Mouse (Mus musculus) intestine, embryonic 16.5 days (tissue): ENCODE measurements around the gene Jmy. TPM values are rescaled to one million over a fixed set of nuclear protein-coding genes. Genes with fewer than 3 reads are reported as not detected.
A peak's percentile ranks its signal among the peaks of the same experiment; 100 is the strongest.
"Not testable (repeated sequence)": the region's sequence is repeated elsewhere in the genome, so short reads cannot be mapped to it uniquely, and the experiment has no call there.

Source experiments
- ATAC-seq: fragments of 200-750 bp; cut with Nextera tagmentation; 2 replicates; pipeline ENCODE4 v1.8.0; 2017; ENCODE audit warnings: moderate TSS enrichment, moderate library complexity
- H3K27ac ChIP-seq: fragments of 300-500 bp; sonication (generic); 2 replicates; pipeline ENCODE4 v1.5.1; 2014; ENCODE audit warnings: mild to moderate bottlenecking, low read length
- H3K27me3 ChIP-seq: fragments of 300-500 bp; sonication (generic); replicated peaks from 2 replicates; pipeline ENCODE4 v1.6.1; 2014; ENCODE audit warnings: low read length, control low read depth, mixed read lengths; ENCODE audit not compliant: control insufficient read depth, insufficient read depth
- H3K36me3 ChIP-seq: fragments of 300-500 bp; sonication (generic); 2 replicates; pipeline ENCODE4 v1.6.1; 2014; ENCODE audit warnings: low read length, control low read depth; ENCODE audit not compliant: control insufficient read depth, insufficient read depth
- H3K4me1 ChIP-seq: fragments of 300-500 bp; sonication (generic); 2 replicates; pipeline ENCODE4 v1.6.1; 2014; ENCODE audit warnings: low read length, control low read depth, mixed read lengths; ENCODE audit not compliant: control insufficient read depth, insufficient read depth
- H3K4me2 ChIP-seq: fragments of 300-500 bp; sonication (generic); 2 replicates; pipeline ENCODE4 v1.6.1; 2014; ENCODE audit warnings: low read depth, low read length, control low read depth
- H3K4me3 ChIP-seq: fragments of 300-500 bp; sonication (generic); 2 replicates; pipeline ENCODE4 v1.5.1; 2014; ENCODE audit warnings: mild to moderate bottlenecking, low read length
- H3K9ac ChIP-seq: fragments of 300-500 bp; sonication (generic); 2 replicates; pipeline ENCODE4 v1.6.1; 2014; ENCODE audit warnings: low read depth, low read length
- H3K9me3 ChIP-seq: fragments of 300-500 bp; sonication (generic); 2 replicates; pipeline ENCODE4 v1.6.1; 2016; ENCODE audit warnings: low read length, control low read depth; ENCODE audit not compliant: control insufficient read depth
- WGBS: fragments of 180-500 bp; shearing (Covaris S2); extraction: QIAGEN DNeasy Blood & Tissue Kit; methylation state at CpG from one replicate; pipeline ENCODE4 v1.1.7; 2014; 5-methylcytosine and 5-hydroxymethylcytosine counted together
- polyA plus RNA-seq: library from polyadenylated mRNA; unstranded; fragments of >200 nt; fragmentation: Nextera tagmentation; extraction: Ambion mirVana; gene quantifications from 2 replicates; pipeline ENCODE4 v1.2.1, GENCODE M21; 2015

Jmy gene
- polyA plus RNA-seq, 1 experiment from 2014 or later = 1.9 TPM

DNA sequence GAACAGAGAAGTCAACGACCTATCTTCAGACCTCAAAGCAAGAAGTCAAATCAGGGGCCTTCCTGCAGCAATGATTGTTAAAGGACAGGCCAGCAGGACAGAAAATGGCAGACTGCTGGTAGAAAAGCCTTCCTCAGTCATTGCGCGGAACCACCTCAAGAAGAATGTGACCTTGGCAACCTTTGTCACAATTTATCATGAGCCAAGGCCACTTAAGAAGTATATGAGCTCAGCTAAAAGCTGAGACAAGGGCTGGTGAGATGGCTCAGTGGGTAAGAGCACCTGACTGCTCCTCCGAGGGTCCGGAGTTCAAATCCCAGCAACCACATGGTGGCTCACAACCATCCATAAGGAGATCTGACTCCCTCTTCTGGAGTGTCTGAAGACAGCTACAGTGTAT lies 7.3 kb upstream of the Jmy start:
- H3K27me3 ChIP-seq, H3K4me3 ChIP-seq, H3K9ac ChIP-seq, H3K27ac ChIP-seq, ATAC-seq, H3K36me3 ChIP-seq, H3K4me1 ChIP-seq, H3K4me2 ChIP-seq, H3K9me3 ChIP-seq: not testable (repeated sequence)
- WGBS = 80% methylated on average over 5 of the region's 5 CpGs

DNA sequence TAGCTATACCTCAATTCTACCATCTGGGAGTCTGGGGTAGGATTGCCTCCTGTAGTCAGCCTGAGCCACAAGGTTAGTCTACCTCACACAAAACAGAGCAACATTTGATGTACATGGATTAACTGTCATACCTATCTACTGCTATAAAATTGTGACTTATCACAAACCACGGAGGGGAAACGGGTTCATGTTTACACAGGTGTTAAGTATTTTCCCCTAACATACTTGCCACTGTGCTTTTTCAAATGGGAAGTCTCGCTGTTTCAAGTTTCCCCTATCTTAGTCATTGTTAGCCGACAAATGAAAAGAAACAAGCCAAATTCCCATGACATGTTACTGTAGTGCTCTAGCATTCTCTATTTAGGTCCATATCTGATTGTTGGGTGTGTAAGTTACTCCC lies 2.1 kb upstream of the Jmy start:
- no peak overlapping the region for H3K9ac ChIP-seq
- no peaks in the 10 kb centered on the region for H3K9me3 ChIP-seq
- H3K27ac ChIP-seq = no peak overlapping the region
- H3K4me3 ChIP-seq = no peak overlapping the region
- no peaks in the 10 kb centered on the region for H3K27me3 ChIP-seq
- no peak for ATAC-seq
- peaks cover 3% of the 10 kb centered on the region; the same call in 1 of the 2 replicates for H3K4me1 ChIP-seq
- 49% methylated on average over 4 of the region's 4 CpGs for WGBS
- H3K4me2 ChIP-seq = no peak overlapping the region
- no peaks in the 10 kb centered on the region for H3K36me3 ChIP-seq

DNA sequence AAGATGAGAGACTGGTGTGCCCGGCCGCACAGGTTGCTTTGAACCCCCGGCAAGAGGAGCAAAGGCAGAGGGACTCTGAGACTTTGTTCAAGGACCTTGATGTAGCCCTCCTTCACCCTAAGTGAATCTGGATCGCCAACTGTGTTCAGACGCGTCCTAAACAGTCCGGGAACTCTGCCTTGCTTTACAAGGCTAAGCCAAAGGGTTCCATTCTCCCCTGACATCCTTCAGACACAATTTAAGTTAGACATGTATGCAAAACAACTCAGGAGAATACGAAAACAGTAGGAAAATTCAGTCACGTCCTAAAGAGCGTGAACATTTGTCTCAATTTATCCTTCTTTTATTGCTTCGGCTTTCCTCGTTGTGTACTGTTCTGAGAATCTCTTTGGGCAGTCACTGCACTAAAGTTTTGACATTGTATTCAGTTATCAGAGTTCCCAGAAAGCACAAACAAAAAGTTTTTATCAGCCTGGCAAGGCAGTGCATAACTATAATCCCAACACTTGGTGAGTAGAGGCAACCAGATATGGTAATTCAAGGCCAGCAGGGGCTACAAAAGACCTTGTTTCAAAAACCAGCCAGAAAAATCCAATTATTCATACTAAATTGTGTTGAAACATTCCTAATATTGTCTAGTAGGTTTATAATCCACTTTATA lies 495 bp upstream of the Jmy start:
- Histone ChIP-seq H3K27ac (peak overlapping the region; percentile 95), H3K9ac (peak overlapping the region; percentile 91), H3K4me3 (peak overlapping the region; percentile 83), H3K4me2 (peak overlapping the region; percentile 87), H3K9me3 (no peaks in the 10 kb centered on the region), H3K27me3 (no peaks in the 10 kb centered on the region), H3K36me3 (no peaks in the 10 kb centered on the region), H3K4me1 (peaks cover 9% of the 10 kb centered on the region)
- ATAC-seq = no peak; the same call in 1 of the 2 replicates
- 9% methylated on average over 12 of the region's 12 CpGs for WGBS

DNA sequence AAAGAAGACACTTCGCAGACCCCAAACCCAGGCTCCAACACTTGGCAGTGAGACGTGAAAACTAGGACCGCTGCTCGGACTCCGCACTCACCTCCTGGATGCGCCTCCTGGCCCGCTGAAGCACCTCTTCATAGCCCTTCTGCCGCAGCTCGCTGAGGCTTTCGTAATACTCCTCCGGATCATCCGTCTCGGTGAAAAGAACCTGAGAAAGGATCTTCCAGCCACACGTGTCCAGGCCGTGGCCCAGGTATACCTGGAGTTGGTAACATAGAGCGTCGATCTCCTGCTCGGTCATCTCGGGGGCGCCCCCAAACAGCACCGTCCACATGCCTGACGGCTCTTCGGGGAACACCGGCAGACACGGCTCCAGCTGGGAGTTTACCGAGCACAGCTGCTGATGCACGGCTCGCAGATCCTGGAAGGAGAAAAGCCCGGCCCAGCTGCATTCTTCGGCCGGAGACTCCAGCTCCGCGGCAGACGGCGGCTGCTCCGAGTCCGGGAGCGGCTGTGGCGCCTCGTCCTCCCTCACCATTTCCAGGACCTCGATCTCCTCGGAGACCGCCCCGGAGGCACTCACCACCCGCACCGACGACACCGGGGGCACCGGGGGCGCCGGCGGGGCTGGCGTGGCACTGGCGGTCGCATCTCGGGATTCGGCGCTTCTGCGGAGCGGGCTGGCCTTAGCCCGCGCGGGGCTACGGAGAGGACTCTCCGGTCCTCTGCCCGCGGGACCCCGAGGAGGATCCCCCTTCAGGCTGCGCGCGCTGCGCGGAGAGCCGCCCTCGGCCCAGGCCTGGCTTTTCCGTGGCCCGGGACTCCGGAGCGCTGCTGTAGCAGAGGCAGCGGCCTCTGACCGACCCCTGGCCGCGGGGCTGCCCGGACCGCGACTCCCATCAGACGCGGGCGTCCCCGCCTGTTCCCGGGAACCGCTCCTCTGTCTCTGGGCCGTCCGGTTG lies 1.1 kb downstream of the Jmy start:
- H3K4me3 ChIP-seq = peak overlapping the region; percentile 83
- H3K4me2 ChIP-seq = peak overlapping the region; percentile 87
- no peaks in the 10 kb centered on the region for H3K9me3 ChIP-seq
- peak; percentile 48 for ATAC-seq
- peak overlapping the region; percentile 95 for H3K27ac ChIP-seq
- H3K27me3 ChIP-seq = no peaks in the 10 kb centered on the region
- under 1% methylated on average over 94 of the region's 94 CpGs for WGBS
- no peaks in the 10 kb centered on the region; the same call in 1 of the 2 replicates for H3K36me3 ChIP-seq
- peaks cover 11% of the 10 kb centered on the region for H3K4me1 ChIP-seq
- peak overlapping the region; percentile 91 for H3K9ac ChIP-seq

DNA sequence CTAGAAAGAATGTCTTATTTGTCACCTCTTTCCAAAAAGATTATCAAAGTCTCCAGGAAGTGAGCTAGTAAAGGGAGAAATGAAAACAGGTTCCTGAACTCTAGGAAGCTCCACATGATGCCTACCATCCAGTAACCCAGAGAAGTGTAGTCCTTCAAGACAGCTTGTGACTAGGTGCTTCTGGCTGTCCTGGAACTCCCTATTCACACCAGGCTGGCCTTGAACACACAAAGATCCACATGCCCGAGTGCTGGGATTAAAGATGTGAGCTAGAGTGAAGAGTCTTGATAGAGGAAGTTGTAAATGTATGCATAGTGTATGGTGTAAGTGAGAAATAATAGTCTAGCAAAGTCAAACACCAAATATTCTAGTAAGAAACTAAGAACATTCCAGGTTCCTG lies 2.6 kb downstream of the Jmy start:
- Histone ChIP-seq H3K27me3 (no peaks in the 10 kb centered on the region), H3K4me3 (peak overlapping the region; percentile 33), H3K4me2 (peak overlapping the region; percentile 55), H3K27ac (no peak overlapping the region), H3K36me3 (no peaks in the 10 kb centered on the region; the same call in 1 of the 2 replicates), H3K9me3 (no peaks in the 10 kb centered on the region), H3K9ac (no peak overlapping the region), H3K4me1 (peaks cover 11% of the 10 kb centered on the region)
- no peak for ATAC-seq
- WGBS = 19% methylated on average over 1 of the region's 1 CpGs

DNA sequence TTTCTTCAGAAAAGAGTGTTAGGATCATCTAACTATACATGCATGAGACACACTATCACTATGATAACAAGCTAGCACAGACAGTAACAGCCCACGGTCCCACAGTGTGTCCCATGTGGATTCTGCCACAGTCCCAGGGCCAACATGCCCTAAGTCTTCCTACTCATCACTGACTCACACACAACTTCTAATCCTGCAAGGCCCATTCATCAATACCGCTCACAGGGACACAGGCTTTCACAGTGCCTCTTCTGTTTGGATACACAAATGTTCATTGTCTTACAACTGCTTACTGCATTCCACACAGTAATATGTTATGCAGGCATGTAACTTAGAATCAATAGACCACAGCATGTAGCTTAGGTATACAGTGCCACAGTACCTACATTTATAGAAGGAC lies 11.1 kb downstream of the Jmy start:
- no peak overlapping the region for H3K4me3 ChIP-seq
- H3K4me1 ChIP-seq = peaks cover 7% of the 10 kb centered on the region; the same call in 1 of the 2 replicates
- H3K27ac ChIP-seq = no peak overlapping the region
- H3K36me3 ChIP-seq = no peaks in the 10 kb centered on the region; the same call in none of the 2 replicates
- no peaks in the 10 kb centered on the region for H3K27me3 ChIP-seq
- H3K9ac ChIP-seq = no peak overlapping the region
- no peaks in the 10 kb centered on the region; the same call in 1 of the 2 replicates for H3K9me3 ChIP-seq
- 79% methylated on average over 2 of the region's 2 CpGs for WGBS
- H3K4me2 ChIP-seq = no peak overlapping the region
- ATAC-seq = no peak

DNA sequence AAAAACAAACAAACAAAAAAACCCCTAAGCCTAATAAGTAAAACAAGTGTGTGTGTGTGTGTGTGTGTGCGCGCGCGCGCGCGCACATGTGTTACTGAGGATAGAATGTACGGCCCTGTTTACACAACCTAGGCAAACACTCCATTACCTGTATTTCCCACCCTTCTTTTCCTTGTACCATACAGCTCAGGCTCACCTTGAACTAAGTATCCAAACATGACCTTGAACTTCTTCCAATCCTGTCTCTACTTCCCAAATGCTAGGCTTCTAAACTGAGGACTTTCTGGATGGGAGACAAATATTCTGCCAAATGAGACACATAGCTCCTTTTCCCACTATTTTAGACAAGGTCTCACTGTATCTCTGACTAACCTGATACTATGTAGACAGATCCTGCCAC lies 11.9 kb downstream of the Jmy start:
- Histone ChIP-seq H3K36me3 (no peaks in the 10 kb centered on the region; the same call in 1 of the 2 replicates), H3K4me1 (peaks cover 7% of the 10 kb centered on the region; the same call in 1 of the 2 replicates), H3K27me3 (no peaks in the 10 kb centered on the region), H3K9me3 (no peaks in the 10 kb centered on the region; the same call in 1 of the 2 replicates), H3K4me2 (no peak overlapping the region), H3K4me3 (no peak overlapping the region), H3K27ac (no peak overlapping the region), H3K9ac (no peak overlapping the region)
- ATAC-seq = no peak
- WGBS = 88% methylated on average over 8 of the region's 8 CpGs

DNA sequence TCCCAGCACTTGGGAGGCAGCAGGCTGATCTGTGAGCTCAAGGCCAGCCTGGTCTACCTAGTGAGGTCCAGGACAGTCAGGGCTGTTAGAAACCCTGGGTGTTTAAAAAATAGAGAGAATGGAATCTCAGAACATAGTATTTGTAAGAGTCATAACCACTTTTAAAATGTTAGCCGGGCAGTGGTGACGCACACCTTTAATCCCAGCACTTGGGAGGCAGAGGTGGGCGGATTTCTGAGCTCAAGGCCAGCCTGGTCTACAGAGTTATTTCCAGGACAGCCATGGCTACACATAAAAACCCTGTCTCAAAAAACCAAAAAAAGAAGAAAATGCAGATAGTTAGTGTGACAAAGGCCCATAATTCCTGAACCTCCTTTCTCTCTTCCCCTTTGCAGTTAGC lies 15.3 kb downstream of the Jmy start:
- H3K4me2 ChIP-seq = no peak overlapping the region
- peaks cover 3% of the 10 kb centered on the region; the same call in 1 of the 2 replicates for H3K36me3 ChIP-seq
- H3K9me3 ChIP-seq = no peaks in the 10 kb centered on the region
- no peak for ATAC-seq
- 87% methylated on average over 3 of the region's 3 CpGs for WGBS
- no peak overlapping the region for H3K4me3 ChIP-seq
- H3K27me3 ChIP-seq = no peaks in the 10 kb centered on the region
- H3K27ac ChIP-seq = no peak overlapping the region
- H3K4me1 ChIP-seq = peaks cover 7% of the 10 kb centered on the region; the same call in 1 of the 2 replicates
- no peak overlapping the region for H3K9ac ChIP-seq

DNA sequence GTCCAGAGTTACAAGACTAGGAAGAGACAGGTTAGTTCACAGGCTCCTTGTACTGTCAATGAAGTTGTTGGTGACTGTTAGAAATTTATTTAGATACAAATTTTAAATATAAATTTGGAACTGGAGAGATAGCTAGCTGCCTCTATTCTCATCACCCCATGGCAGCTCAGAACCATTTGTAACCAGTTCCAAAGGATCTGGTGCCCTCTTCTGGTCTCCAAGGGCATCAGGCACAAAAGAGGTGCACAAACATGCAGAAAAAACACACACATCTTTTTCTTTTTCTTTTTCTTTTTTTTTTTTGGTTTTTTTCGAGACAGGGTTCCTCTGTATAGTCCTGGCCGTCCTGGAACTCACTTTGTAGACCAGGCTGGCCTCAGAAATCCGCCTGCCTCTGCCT lies 18.5 kb downstream of the Jmy start:
- Histone ChIP-seq H3K36me3 (peaks cover 3% of the 10 kb centered on the region; the same call in 1 of the 2 replicates), H3K4me1 (peaks cover 3% of the 10 kb centered on the region; the same call in 1 of the 2 replicates), H3K9ac (no peak overlapping the region), H3K4me3 (no peak overlapping the region), H3K4me2 (no peak overlapping the region), H3K9me3 (no peaks in the 10 kb centered on the region), H3K27me3 (no peaks in the 10 kb centered on the region), H3K27ac (no peak overlapping the region)
- ATAC-seq = no peak
- WGBS = 86% methylated on average over 3 of the region's 3 CpGs
